Mouse (Mus musculus) adrenal gland, postnatal 25 days (tissue): ENCODE results near the gene Fam83d. TPM values are rescaled to one million over a fixed set of nuclear protein-coding genes. Genes with fewer than 3 reads are reported as not detected.
A peak's percentile ranks its signal among the peaks of the same experiment; 100 is the strongest.

Experiments
- DNase-seq: peaks from one replicate; pipeline ENCODE4 v3.0.0; 2021; ENCODE audit warnings: mixed read lengths
- total RNA-seq: library from RNA; stranded (reverse); gene quantifications from 2 replicates; pipeline ENCODE4 v1.2.3, GENCODE M21; 2021

Fam83d gene
- total RNA-seq, 1 experiment from 2014 or later: 2.8 TPM

DNA sequence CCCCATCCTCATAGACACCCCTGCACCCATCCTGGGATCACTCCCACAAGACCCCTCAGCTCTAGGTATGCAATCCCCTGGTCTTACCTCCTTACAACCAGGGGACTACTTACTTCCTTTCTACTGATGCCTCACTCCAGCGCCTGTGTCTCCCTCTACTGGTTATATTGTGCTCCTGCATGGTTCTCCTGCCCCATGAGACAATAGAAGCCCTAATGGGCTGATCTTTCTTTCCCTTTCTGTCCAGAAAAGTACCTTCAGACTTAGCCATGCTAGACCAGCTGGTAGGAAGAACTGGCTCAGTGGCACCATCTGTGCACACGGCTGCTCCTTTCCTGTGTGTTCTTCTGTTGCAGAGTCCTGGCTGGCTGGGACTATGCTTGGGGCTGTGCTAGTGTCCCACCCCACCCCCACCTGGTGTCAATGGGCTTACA, 22.8 kb upstream of the Fam83d start:
- no peak for DNase-seq

DNA sequence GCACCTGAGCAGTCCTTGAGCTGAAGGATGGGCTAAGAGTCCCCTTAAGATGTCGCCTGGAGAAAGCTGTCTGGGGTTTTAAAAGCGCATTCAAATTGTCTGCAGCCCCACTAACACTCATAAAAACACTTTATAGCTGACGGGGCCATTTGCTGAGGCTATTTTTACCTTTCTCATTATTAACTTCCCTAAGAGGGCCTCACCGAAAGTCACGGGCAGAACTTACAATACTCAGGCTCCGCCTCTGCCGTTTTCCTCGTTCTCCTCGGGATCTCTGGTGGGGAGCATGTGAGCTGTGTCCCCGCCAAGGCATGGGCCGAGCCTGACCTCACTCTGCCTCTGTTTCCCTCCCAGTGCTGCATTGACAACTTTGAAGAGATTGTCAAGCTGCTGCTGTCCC, 21.7 kb upstream of the Fam83d start:
- no peak for DNase-seq

DNA sequence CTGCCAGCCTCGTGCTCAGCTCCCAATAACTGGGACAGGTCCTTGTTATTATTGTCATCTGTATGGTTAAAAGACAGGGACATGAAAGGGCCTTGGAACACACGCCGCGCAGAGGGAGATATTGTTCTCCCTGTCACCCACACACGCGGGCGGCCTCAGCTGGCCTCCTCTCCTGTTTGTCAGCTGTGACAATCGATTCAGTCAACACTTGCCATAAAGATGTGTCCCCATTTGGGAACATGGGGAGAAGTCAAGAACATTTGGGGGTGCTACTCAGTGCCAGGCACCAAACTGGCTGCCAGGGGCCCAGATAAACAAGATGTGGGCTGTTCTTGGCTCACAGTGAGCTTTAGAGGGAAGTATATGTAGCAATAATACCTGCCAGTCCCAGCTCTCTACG, 18.5 kb upstream of the Fam83d start:
- no peak for DNase-seq

DNA sequence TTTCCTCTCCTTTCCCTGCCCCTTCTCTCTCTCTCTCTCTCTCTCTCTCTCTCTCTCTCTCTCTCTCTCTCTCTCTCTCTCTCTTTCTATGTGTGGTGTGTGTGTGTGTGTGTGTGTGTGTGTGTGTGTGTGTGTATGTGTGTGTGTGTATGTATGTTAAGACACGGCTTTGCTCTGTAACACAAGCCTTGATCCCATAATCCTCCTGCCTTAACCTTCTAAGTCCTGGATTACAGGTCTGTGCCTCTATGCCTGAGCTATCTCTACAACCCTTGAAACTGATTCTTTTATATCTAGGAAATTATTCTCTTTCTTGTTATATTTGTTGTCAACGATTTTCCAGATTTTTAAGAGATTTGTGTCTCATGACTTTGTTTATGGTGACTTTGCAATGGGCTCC, 7.7 kb upstream of the Fam83d start:
- DNase-seq: no peak

DNA sequence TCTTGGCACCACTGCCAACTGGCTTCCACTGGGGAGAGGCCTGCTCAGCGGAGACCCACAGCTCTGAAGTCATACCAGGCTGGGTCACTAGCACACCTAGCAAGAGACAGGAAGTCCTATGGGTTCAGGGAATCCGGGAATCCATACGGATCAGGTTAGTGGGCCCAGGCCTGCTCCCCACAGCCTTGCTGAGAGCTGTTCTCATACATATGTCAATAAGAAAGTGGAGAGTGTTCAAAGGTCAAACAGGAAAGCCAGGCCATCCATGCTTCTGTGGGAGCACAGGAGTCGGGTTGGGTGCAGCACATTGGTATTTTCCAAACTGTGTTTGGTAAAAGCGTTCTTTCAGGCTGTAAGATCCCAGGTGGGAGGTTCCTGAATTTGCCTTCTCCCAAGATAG, 5.6 kb upstream of the Fam83d start:
- no peak for DNase-seq

DNA sequence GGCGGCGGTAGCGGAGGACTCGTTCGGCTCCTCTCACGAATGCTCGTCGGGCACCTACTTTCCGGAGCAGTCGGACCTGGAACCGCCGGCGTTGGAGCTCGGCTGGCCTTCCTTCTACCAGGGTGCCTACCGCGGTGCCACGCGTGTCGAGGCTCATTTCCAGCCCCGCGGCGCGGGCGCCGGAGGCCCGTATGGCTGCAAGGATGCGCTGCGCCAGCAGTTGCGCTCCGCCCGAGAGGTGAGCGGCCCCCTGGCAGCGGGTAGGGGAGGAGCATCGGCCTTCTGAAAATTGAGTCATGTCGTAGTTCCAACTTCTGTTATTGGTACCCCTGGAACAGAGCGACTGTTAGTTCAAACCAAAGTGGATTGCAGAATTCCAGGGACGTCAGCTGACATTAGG, 457 bp downstream of the Fam83d start:
- peak; percentile 37 for DNase-seq

DNA sequence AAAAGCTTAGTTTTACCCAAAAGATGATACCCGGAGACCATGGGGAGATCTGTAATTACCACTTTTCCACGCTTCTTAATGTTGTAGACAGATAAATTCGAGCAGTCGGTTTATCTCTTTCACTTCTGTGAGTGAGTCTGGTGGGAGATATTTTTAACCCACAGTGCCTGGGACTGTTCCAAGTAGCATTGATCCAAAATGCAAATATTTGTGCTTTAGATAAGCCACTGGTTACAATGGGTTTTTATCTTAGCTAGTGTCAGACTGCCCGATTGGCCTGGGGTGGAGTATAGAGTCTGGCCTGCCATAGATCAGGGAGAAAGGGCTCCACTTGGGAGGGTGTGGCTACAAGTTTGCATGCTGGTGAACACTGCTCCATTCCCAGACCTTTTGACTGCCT, 878 bp downstream of the Fam83d start:
- no peak for DNase-seq

DNA sequence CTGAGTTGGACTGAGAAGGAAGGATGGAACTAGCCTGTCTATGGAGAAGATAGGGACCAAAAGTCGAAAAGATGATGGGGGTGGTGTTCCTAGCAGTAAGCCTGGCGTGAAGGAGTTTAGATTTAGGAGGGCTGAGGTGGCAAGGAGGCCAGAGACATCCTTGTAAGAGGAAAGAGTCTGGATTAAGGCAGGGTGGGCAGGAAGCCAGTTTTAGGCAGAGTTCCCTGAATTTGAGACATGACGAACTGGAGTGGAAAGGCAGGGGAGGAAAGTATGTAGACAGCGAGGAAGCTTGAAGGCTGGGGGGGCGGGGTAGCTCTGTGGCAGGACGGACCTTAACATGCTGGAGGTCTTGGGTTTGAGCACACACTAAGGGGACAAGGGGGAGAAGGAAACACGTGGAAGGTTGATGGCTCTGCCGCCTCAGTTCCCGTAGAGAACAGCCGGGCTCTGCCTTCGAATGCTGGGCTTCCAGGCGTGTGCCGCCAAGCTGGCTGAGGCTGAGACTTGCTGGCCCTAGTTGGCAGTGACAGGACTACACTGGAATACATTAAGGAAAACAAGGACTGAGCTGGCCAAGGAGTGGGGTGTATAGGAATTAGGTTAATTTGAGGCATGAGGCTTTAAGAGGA, 2.3 kb downstream of the Fam83d start:
- no peak for DNase-seq

DNA sequence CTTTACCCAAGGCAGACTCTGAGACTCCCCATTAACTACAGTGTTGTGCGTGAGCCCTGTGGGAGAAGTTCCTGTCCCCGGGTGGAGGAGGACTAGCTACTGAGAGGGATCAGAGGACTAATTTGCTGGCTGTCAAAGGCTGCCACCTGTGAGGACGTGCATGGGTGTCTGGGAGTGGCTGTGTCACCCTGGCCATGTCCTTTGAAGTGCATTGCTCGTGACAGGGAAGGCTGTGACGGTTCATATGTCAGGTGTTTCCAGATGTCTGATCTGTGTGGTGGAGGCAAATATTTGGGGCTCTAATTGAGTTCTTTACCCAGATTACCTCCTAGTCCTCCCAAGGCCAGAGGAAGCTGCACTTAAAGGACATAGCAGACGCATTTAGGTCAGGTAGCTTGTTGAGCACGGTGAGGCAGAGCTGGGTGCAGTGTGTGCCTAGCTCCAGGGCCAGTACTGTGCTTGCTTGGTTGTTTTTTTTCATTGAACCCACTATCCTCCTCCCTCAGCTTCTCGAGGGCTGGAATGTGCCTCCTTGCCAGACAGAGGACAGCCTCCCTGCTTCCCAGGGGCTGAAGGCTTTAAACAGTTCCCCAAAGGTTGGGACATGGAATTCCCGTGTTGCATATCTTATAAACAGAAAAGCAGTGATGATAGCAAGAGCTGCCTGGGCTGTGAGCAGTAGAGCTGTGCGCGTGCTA, 3.3 kb downstream of the Fam83d start:
- no peak for DNase-seq

DNA sequence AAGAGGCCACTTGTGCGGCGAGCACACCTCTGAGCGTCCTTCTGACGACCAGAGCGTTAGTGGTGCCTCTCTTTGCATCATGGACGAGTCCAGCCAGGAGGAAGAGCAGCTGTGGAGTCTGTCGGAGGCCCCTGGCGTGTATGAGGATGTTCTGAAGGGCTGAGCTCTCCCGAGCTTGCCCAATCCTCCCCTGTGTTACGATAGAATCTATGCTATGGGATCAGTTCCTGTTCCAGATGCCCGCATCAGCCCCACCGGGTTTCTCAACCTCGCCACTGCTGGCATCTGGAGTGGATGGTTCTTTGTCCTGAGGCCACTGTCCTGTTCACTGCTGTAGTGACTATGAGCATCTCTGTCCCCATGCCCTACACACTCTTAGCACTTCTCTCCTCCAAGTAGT, 4.9 kb downstream of the Fam83d start:
- DNase-seq: no peak

DNA sequence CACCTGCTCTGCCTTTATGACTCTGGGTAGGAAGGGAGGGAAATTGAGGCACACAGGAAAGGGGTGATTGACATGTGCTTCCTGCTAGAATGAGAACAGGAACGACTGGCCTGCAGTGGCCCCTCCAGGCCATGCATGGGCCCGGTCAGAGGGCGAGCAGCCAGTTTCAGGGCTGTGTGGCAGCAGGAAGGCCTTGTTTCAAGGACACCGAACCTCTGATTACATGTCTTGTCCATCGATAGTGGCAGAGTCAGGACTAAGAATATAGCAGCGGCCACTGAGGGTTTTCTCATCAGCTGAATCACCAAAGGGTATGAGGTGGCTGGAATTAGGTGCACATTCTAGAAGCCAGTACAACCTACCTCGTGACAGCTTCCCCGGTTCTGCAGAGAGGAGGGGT, 7.0 kb downstream of the Fam83d start:
- DNase-seq: no peak

DNA sequence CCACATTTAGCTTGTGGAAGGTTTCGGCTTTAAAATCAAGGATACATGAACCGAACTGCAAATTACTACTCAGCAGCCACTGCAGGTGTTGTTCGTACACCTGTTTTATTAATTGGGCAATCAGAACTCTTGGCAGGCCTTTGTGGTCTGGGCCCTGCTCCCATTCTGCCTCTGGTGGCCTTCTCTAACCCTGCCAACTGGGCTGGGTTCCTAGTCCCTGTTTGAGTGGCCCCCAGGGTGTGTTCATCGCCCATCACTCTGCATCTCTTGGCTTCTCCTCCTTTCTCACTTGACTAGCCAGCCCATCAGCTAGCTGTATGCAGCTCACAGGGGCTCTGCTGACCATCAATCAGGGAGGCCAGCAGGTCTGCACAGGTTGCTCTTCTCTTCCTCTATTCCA, 8.8 kb downstream of the Fam83d start:
- no peak for DNase-seq

DNA sequence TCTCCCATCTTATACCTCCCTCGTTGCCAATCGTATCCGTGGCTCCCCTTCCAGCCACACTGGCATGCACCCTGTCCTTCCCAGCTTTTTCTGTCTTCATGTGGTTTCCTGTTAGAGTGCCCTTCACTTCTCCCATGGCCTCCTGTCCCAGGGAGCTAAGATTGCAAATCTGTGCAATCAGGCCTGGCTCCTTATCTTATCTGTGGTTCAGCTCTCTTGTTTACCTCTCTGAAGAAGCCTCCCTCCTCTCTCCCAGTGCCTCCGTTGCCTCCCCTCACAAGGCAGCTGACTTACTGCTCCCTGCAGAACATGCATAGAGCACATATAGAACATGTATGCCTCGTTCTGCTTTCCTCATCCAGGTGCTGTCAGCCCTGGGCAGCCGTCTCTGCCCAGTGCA, 9.6 kb downstream of the Fam83d start:
- DNase-seq: no peak

DNA sequence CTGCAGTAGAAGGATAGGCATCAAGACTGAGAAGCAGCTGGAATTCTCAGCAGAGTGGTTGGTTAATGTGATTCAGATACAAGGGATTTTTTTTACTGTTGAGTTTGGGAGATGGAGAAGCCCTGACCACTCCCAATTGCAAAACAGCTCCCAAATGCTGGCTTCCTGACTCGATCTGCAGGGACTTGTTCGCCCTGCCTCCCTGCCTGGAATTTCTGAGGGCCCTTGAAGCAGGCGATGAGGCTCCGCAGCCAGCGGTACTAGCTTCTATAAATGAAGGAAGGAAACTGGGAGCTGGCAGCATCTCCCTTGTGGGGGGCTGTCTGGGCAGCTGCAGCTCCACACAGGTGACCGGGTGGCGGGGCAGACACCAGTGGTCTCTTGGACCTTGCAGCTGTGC, 10.5 kb downstream of the Fam83d start:
- DNase-seq: no peak

DNA sequence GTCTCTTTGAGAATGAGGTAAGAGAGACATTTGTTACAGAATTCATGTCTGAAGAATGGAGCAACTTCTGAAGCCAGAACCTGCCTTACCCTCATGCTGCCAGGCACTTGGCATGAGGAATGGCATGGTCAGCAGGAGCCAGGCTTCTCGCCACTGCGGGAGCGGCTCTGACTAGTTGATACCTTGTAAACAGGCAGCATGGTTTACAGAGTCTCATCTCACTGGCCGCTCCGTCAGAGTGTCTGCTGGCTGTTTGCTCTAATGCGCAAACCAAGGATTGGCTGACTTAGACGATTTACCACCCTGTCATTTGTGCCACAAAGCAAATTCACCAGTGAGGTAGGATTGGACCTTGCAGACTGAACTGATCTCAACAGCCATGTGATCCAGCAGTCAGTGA, 13.2 kb downstream of the Fam83d start:
- DNase-seq: no peak

DNA sequence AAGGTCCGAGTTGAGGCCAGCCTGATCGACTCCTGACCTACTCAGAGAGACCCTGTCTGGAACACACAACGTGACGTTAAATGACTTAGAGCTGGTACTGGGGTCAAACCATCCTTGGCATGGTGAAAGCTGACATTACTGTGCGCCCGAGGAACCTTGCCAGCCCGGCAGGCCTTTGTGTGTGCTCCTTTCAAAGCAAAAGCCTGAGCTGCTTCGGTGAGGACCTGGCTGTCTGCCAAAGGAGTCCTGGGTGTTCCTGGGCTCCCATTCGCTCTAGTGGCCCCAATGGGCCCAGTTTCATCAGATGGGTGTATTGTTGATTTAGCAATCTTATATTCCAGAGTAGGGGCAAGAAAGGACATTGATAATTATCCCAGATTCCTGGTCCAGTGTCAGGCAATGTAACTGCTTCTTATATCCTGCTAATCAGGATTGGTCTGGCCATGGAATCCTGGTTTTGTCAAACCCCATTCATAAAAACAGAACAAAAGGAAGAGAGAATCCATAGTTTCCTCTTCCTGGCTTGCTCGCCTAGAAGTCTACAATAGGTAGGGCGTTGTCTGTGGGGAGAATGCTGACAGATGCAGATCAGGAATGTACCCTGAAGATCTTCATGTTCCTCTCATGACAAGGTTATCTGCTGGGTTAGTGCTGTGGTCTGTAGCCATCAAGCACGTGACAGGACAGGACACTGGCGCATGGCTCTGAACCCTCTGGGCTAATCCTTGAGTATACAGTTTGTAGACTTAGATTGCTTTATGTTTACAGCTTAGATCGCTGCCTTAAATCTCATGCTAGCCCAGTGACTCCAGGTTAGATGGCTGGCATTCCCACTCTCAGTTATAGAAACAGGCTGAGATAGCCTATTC, 19.3 kb downstream of the Fam83d start:
- DNase-seq: peak; percentile 51

DNA sequence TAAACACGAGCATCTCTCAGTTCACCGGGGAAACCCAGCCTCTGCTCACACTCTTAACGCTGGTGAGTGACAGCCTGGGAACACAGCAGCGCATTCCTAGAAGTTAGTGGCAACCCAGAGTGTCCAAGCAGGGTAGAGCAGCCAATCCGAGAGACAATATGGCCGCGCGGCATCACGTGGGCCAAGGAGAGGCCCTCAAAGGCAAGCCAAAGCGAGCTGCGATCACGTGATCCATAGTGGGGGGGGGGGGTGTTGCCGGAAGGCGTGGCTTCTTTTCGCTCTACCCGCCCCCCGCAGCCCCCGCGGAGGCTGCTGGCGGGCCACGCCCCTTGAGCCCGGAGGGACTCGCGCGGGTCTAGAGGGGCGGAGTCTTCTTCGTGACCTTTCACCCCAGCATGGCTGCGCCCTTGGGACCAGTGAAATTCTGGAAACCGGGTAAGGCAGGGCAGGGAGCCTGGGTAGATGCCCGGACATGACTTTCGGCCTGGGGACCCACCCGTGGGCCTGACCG, 26.7 kb downstream of the Fam83d start, which contains the start of gene Dhx35:
Dhx35 (plus strand) TSS at position 314 of the 511 bp plus-strand sequence.
- peak; percentile 92 for DNase-seq

DNA sequence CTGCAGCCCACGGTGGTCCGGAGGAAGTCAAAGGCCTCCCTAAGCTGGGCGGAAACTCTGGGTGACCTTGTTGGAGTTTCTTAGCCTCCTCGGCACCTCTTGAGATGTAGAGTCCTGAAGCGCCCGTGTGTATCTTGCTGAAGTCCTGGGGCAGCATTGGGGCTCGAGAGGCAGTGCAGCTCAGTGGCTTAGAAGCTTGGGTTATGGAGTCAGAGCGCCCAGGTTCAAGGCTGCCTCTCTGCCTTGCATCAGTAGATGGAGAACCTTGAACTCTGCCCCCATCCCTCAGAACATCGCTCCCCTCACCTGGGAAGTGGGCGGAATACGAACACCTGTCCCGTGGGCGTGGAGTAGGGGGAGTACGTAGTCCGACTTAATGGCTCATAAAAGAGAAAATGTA, 27.1 kb downstream of the Fam83d start:
- no peak for DNase-seq

DNA sequence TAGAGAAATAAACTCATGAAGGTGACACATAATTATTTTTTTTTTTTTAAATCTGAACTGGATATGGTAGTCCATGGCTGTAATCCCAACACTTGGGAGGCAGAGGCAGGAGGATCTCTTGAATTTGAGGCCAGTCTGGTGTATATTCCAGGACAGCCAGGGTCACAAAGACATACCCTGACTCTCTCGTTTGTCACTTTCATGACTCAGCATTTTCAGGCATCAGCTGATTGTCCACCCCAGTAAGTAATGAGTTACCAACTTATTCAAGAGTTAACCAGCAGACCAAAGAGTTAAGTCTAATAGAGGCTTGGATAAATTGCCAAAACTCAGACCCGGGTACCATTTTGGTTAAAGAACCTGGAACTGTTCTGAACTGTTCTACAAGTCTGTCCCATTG, 28.0 kb downstream of the Fam83d start:
- no peak for DNase-seq

DNA sequence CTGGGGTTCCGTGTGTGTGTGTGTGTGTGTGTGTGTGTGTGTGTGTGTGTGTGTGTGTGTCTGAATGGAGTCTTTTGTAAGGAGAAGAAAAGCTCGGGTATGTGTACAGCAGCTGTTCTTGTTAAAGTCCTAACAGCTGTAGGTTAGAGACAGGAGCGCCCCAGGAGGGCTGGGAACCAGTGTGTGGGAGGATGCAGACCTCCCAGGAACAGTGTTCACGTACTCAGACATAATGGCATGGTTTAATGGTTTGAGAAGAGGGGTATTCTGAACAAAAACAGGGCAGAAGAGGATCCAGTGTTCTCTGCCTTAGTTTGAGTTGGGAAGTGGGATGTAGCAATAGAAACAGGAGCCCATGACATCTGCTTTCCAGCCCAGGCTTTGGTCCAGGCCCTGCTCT, 31.4 kb downstream of the Fam83d start:
- DNase-seq: no peak

DNA sequence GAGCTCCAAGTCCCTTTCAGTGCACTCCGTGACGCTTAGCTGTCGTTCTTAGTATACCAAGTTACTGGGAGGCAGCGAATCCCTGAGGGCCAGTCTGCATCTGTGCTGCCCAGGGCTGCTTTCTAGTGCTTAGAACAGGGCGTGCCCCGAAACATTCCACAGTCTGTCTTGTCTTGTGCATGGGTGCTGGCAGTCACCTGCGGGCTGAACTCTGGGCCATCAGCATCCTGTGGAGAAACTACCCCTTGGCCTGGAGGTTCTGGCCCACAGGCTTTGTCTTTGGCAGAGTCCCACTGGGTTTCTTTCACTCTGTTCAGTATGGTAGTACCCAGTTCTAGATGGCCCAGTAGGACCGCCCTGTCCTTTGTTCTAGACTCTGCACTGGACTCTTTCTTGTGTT, 32.9 kb downstream of the Fam83d start:
- DNase-seq: no peak

DNA sequence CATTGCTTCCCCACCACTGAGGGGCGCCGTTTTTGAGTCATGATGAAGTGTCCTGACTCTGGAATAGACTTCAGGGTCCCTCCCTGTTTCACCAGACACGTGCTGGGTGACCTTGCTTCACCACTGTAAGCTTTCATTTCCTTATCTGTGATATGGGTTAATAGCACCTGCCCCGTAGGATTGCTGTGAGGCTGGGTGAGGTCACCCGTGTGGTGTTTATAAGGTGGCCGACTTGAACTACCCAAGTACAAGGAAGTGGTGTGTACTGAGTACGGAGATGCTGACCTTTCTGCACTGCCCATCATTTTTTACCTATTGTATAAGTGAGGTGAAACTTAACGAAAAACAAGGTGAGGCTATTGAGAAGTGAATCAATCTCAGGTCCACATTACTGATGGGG, 35.7 kb downstream of the Fam83d start:
- DNase-seq: no peak

DNA sequence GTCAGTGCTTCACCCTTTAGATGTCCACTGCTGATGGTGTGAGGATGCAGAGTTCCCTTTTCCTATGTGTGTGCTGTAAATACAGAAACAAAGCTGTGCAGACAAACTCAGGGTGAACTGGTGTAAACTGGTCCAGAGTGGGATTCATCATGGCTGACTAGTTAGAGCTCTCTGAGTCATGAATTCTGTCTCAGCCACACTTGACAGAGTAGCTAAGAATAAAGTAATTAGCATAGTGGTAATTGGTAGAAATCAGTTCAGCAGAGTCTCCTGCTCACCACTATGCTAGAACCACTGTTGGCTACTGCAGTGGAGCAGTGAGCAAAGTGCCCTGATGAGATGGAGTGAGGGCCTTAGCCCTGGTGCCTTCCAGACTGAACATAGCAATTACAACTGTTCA, 47.8 kb downstream of the Fam83d start:
- no peak for DNase-seq
